Mouse (Mus musculus): ENCODE data around the gene Sytl4.

DNA sequence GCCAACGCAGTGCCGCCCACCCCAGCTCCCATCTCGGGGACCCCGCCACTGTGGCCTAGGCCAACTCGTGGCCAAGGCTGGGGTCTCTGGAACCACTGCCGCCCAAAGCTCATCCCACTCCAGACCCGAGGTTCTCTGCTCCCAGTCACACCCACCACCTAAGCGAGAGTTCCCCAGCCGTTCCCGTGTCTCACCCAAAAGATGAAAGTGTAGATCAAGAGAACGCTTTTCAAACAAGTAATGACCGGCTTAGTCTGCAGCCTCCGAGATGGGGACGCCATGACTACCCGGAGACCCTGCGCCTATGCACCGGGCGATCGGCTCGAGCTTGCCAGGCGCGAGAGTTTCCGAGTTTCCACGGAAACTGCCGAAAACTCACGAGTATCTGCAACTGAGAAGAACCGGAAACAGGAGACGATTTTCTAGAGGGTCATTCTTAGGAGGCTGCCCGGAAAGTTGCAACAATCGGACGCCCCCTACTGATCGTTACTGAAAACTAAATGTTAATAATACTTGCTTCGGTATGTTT lies 83.5 kb downstream of the Sytl4 start, which contains the start of gene Tspan6:
- TF ChIP-seq CTCF (IDR thresholded peaks at IDR 0.05; ENCODE audit: control insufficient read depth, insufficient read depth, insufficient replicate concordance, low read depth, low read length): no peak
- TF ChIP-seq POLR2A (IDR thresholded peaks at IDR 0.05; ENCODE audit: control insufficient read depth, low read depth, low read length): no peak
